Mouse (Mus musculus) naive thymus-derived CD4-positive, alpha-beta T cell, adult 2 months (primary cell): Measurements from ENCODE around the gene Ubxn11.
"Not testable (repeated sequence)": the region's sequence is repeated elsewhere in the genome, so short reads cannot be mapped to it uniquely, and the experiment has no call there.

Experiments
- DNase-seq: peaks from one replicate; pipeline ENCODE4 v3.0.0-alpha.2; 2011; ENCODE audit warnings: low read depth

The Ubxn11 gene

DNA sequence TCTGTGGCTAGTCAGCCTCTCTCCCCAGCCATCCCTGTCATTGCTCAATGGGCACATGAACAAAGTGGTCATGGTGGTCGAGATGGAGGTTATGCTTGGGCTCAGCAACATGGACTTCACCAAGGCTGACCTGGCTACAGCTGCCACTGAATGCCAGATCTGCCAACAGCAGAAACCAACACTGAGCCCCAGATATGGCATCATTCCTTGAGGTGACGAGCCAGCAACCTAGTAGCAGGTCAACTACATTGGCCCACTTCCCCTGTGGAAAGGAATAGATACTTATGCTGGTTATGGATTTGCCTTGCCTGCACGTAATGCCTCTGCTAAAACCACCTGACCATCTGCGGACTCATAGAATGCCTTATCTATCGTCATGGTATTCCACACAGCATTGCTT, 41.9 kb downstream of the Ubxn11 start:
- not testable (repeated sequence) for DNase-seq

DNA sequence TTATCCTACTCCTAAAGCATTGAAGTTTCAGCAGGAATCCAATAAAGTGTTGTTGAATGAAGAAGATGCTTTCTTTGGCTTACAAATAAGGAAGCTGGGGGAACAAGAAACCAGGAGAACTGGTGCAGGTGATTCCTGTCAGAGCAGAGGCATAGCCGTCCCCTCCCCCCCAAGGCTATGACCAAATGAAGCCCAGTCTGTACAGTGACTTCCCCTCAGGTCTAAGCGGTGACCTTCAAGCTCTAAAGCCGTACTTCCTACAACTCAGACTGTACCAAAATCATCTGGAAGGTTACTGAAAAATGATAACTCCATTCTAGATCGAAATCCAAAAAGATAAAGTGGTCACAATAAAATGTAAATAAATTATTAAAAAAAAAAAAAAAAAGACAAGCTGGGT, 47.0 kb downstream of the Ubxn11 start:
- no peak for DNase-seq

DNA sequence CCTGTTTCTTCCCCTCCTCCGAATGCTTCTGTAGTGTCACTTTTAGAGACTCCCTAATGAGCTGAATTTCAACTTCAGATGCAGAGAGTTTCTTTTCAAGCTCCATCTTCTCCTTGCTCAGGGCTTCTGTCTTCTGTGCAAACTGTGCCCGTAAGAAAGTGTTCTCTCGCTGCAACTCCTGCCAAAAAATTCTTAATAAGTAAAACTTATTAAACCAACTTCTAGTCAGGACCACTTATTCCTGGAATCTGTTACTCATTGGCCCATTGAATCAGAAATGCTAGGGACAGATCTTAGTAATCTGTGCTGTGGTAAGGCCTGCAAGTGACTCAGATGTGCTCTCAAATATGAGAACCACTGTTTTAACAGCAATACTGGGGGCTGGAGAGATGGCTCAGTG, 49.7 kb downstream of the Ubxn11 start:
- no peak for DNase-seq

DNA sequence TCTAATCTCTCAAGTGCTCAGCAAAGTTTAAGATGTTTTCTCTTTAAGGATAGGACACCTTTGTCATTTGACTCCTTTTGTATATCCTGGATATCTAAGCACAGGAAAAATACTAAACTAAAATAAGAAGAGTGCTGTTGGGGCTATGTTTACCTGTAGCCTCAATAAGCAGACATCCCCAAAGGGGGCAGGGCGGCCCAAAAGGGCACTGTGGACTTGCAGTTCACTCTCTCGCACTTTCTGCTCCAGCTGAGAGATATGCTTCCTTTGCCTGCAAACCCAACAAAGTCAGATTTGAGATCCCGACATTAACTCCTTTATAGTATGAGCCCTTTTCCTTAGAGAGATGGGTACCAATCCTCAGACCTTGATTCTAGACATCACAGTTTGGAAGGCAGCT, 51.3 kb downstream of the Ubxn11 start:
- DNase-seq: no peak

DNA sequence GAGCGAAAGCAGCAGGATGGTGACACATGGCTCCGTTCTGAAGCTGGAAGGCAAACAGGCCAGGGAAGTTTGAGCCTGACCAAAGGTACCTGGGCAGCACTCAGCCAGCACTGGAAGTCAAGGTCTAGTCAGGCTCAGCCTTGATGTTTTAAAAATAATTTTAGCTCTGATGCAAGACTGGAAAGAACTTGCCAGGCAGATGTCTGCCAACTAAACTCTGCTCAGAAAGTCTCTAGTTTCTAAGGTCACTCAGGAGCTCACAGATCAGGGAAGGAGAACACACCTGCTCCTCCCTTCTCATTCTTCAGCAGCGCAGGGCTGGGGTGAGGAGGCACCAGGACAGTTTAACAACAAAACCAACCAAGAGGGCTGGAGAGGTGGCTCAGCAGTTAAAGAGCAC, 52.0 kb downstream of the Ubxn11 start:
- no peak for DNase-seq

DNA sequence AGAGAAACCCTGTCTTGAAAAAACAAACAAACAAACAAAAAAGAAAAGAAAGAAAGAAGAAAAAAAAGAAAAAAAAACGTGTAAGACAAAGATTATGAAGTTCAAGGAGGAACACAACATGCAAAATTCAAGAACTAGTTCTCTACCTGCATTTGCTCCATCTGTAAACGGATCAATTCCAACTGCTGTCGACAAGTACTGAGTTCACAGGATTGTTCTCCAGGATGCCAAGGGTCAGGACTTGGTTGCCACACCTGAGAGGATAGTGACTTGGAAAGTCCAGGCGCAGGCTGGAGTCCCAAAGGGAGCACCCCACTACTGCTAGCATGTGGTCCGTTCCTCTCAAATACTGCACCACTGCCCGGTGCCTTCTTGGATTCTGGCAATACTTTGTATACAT, 53.2 kb downstream of the Ubxn11 start:
- DNase-seq: no peak

DNA sequence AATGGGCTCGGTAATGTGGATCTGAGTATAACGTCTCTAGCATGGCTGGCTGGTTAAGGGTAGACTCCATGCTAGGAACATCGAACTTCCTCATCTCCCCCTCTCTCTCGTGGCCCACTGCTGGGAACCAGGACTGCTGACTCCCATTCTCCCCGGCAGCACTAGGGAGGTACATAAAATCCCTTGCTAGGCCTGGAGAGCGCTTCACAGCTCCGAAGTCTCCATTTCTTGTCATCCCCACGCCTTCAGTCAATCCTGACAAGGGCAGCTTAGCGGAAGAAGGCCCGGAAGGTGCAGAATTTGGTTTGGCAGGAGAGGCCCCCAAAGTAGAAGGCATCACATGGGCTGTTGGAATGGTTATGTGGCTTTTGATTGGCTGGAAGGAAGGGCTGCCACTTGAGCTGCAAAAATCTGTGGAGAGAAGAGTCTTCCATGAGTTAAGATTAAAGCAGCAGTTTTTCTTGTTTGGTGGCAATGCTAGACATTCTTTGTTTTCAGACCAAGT, 53.6 kb downstream of the Ubxn11 start:
- DNase-seq: no peak

DNA sequence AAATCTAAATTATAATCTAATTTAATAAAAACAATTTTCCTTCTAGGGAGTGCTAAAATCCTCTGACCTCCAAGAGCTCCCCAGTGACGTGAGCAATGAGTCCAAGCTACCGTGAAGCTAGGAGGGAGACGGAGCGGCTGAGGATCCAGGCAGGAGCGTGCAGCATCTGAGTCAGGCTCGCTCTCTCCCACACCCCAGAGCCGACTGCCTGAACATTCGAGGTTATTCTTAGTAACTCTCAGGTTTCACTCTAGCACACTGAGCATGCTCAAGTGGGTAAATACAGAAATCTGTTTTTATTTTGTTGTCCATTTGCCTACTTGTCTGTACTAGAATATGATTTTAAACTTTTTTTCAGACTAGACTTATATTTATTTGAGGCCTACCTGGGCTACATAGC, 54.4 kb downstream of the Ubxn11 start:
- no peak for DNase-seq

DNA sequence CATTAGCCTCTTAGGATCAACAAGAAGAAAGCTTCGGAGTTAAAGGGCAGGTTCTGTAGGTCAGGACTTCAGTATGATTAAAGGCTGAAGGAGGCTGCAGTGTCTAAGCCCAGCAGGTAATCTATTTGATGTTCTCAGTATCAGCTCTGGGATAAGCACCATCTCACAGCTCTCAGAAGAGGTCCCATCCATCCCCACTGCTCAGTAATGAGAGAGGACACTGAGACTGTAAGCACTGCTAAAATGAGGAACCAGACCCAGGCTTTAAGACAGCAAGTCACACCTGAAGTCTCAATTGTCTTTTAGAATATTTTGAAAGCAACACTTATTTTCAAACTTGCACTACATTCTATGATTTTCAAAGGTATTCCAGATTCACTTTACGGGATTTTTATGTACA, 55.2 kb downstream of the Ubxn11 start:
- no peak for DNase-seq

DNA sequence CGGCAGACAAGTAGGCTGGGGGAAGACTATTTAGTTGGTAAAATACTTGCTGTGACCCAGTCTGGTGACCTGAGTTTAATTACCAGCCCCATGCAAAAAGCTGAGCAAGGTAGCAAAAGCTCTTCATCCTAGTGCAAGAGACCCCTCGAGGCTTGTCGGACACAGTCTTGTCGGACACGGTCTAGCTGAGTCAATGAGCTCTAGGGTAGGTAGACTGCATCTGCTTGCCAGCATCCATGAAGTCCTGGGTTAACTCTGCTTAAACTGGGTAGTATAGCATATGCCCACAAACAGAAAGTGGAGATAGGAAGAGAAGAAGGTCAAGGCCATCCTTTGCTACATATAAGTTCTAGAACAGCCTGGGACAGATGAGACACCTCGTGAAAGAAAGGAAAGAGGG, 56.4 kb downstream of the Ubxn11 start:
- DNase-seq: no peak

DNA sequence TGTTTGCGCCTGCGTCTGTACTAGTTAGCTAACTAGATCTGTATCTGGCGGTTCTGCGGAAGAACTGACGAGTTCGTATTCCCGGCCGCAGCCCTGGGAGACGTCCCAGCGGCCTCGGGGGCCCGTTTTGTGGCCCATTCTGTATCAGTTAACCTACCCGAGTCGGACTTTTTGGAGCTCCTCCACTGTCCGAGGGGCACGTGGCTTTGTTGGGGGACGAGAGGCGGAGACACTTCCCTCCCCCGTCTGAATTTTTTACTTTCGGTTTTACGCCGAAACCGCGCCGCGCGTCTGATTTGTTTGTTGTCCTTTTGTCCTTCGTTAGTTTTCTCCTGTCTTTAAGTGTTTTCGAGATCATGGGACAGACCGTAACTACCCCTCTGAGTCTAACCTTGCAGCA, 57.7 kb downstream of the Ubxn11 start:
- peak; percentile 75 for DNase-seq

DNA sequence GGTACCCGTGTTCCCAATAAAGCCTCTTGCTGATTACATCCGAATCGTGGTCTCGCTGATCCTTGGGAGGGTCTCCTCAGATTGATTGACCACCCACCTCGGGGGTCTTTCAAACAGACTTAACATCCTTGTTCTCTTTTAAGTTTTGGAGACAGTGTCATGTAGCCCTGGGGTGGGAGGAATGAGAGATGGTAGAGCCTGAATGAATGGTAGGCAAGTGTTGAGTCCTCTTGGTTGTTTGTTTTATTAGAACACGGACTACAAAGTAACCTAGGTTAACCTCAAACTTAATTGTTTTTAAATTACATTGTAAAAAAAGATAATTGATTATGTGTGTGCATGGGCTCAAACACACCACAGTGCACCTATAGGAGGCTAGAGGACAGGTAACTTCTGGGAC, 62.2 kb downstream of the Ubxn11 start:
- no peak for DNase-seq

DNA sequence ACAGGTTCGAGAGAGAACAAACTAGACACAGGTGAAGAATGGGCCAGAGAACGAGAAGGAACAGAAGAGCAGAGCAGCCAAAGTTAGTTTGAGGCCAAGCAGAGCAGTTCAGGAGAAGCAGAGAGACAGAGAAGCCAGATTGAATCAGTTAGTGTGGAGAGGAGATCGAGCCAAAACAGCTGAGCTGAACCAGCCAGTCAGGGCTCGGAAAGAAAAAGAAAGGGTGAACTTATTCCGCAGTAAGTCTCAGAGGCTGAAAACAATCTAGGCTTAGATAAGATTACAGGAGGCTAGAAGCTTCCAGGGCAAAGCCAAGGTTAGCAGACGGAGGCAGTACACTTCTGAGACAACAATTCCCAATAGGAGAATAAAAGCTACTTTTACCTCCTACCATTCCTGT, 62.7 kb downstream of the Ubxn11 start:
- DNase-seq: no peak

DNA sequence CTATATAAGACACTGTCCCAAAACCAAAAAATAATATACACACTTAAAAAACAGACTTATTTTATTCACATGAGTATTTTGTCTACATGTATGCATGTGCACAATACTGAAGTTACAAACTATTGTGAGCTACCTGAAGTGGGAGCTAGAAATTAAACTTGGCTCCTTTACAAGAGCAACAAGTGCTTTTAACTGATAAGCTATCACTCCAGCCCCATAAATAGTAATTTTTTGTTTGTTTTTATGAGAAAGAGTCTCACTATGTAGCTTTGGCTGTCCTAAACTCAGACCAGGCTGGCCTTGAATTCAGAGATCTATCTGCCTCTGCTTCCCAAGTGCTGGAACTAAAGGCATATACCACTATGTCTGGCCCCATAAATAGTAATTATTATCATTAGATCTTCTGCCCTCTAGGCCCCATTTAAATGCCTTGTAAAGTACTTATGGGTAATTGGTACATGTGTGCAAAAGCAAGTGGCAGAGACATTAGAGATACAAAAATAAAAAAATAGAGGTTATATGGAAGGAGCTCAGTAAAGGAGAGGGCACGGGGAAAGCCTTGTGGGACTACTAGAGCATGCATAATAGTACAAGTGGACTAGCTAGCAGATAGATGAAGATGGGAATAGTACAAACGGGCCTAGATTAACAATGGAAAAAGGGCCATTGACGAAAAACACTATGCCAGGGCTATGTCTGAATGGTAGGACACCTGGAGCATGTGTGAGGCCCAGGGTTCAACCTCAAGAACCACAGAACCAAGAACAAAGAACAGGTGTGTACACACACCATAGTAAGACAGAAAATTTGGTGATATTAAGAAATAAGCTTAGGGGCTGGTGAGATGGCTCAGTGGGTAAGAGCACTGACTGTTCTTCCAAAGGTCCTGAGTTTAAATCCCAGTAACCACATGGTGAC, 63.4 kb downstream of the Ubxn11 start:
- no peak for DNase-seq

DNA sequence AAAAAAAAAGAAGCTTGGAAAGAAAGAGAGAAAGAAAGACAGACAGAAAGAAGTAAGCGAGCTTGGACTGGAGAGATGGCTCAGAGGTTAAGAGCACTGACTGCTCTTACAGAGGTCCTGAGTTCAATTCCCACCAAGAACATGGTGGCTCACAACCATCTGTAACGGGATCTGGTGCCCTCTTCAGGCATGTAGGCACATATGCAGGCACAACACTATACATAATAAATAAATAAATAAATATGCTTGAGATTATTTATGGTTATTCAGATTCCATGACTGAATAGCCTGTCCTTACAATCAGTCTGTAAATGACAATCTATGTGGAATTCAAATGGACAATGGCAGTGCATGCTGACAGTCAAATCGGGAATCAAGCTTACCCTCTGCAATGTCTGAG, 64.5 kb downstream of the Ubxn11 start:
- DNase-seq: peak; percentile 43

DNA sequence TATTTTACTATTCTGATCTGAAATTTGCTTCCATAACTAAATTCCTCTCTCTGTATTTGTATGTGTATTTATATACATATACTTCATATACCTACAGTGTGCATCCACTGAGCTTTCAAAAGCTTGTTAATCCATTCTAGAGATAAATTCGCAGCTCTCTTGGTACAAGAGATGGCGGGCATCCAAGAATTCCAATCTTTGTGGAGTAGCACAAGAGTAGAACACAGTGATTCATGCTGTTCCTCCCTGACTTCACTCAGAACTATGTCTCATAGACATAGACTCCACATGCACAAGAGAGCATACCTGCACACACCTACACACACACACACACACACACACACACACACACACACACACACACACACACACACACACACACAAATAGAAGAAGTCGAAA, 70.0 kb downstream of the Ubxn11 start:
- DNase-seq: no peak
